Mouse (Mus musculus) forebrain, embryonic 12.5 days (tissue): ENCODE measurements at regions not wholly inside any gene's neighbourhood (a gene's known extent, or its start where the extent isn't known, plus 50 kb on each side); places are given as distances from the start of the nearest gene placed in this dataset.

Experiments used
- ATAC-seq: fragments of 200-750 bp; cut with Nextera tagmentation; 2 replicates; pipeline ENCODE4 v1.8.0; 2017; ENCODE audit warnings: moderate TSS enrichment; ENCODE audit not compliant: low FRiP score
- H3K27ac ChIP-seq: fragments of 300-500 bp; sonication (generic); 2 replicates; pipeline ENCODE4 v1.5.1; 2016; ENCODE audit warnings: mild to moderate bottlenecking
- H3K27me3 ChIP-seq: fragments of 300-500 bp; sonication (generic); 2 replicates; pipeline ENCODE4 v1.6.1; 2016; ENCODE audit warnings: mild to moderate bottlenecking
- H3K36me3 ChIP-seq: fragments of 300-500 bp; sonication (generic); replicated peaks from 2 replicates; pipeline ENCODE4 v1.6.1; 2016; ENCODE audit warnings: mild to moderate bottlenecking
- H3K4me1 ChIP-seq: fragments of 300-500 bp; sonication (generic); 2 replicates; pipeline ENCODE4 v1.6.1; 2016
- H3K4me2 ChIP-seq: fragments of 300-500 bp; sonication (generic); 2 replicates; pipeline ENCODE4 v1.6.1; 2016; ENCODE audit warnings: mild to moderate bottlenecking, moderate library complexity
- H3K4me3 ChIP-seq: fragments of 300-500 bp; sonication (generic); replicated peaks from 2 replicates; pipeline ENCODE4 v1.5.1; 2016; ENCODE audit warnings: mild to moderate bottlenecking
- H3K9ac ChIP-seq: fragments of 300-500 bp; sonication (generic); 2 replicates; pipeline ENCODE4 v1.6.1; 2016; ENCODE audit warnings: mild to moderate bottlenecking
- H3K9me3 ChIP-seq: fragments of 300-500 bp; sonication (generic); 2 replicates; pipeline ENCODE4 v1.6.1; 2016
- WGBS: fragments of 180-500 bp; shearing (Covaris S2); methylation state at CpG from one replicate; pipeline ENCODE4 v1.1.7; 2016; 5-methylcytosine and 5-hydroxymethylcytosine counted together

DNA sequence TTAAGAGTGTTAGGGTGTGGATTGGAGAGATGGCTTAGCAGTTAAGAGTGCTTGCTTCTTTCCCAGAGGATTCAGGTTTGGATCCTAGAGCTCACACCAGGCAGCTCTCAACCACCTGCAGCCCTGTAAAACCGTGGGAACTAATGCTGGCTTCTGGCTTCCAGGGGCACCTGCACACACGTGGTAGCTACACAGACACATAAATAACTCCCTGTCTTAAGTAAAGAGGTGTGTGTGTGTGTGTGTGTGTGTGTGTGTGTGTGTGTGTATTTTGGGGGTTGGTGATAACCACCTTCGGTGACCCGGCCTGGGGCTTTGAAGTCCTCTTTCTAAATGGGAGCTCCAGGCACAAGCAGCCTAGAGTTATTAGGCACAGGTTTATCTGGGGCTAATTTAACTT is 72.5 kb upstream of the Haao start:
- H3K27me3 ChIP-seq = no peaks in the 10 kb centered on the region; the same call in 1 of the 2 replicates
- H3K4me3 ChIP-seq = no peak overlapping the region
- H3K27ac ChIP-seq = no peak overlapping the region
- no peaks in the 10 kb centered on the region for H3K36me3 ChIP-seq
- H3K4me1 ChIP-seq = peaks cover 8% of the 10 kb centered on the region; the same call in 1 of the 2 replicates
- no peak for ATAC-seq
- WGBS = 51% methylated on average over 4 of the region's 4 CpGs
- no peaks in the 10 kb centered on the region for H3K9me3 ChIP-seq
- H3K4me2 ChIP-seq = no peak overlapping the region
- no peak overlapping the region for H3K9ac ChIP-seq

DNA sequence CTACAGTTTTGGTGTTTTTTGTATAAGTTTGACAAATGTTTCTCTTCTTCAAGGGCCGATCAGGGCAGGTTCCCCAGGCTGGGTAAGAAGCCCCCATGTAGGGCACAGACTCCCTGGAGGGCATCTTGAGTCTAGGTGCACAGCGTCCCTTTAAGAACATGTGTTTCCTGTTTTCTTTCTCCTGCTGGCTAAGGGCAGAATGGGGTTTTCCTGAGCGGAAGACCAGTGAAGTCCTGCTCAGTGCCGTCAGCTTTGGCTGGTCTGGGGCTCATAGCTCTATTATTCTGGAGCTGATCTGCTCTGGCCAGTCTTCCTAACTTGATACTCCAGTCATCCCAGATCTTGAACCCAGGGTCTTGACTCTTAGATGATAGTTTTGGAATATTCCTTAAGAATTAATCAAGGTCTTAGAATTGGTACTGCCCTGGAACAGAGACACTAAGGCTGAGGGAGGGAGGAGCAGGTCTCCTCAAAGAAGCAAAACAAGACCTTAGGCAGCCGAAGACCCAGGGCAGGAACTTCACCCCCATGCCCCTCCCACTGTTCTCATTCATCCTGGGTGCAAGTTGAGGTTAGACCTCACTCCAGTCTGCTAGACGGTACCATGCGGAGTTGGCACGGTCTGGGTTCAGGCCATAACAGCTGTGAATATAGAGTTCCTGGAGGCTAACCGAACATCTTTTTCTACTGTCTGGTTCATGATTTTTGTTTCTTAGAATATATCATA is 70.8 kb upstream of the Haao start:
- ATAC-seq = no peak
- WGBS = 76% methylated on average over 9 of the region's 9 CpGs
- H3K4me2 ChIP-seq = no peak overlapping the region
- no peak overlapping the region for H3K27ac ChIP-seq
- peaks cover 8% of the 10 kb centered on the region; the same call in 1 of the 2 replicates for H3K4me1 ChIP-seq
- no peaks in the 10 kb centered on the region for H3K36me3 ChIP-seq
- H3K27me3 ChIP-seq = no peaks in the 10 kb centered on the region; the same call in 1 of the 2 replicates
- H3K9me3 ChIP-seq = no peaks in the 10 kb centered on the region
- no peak overlapping the region for H3K9ac ChIP-seq
- no peak overlapping the region for H3K4me3 ChIP-seq

DNA sequence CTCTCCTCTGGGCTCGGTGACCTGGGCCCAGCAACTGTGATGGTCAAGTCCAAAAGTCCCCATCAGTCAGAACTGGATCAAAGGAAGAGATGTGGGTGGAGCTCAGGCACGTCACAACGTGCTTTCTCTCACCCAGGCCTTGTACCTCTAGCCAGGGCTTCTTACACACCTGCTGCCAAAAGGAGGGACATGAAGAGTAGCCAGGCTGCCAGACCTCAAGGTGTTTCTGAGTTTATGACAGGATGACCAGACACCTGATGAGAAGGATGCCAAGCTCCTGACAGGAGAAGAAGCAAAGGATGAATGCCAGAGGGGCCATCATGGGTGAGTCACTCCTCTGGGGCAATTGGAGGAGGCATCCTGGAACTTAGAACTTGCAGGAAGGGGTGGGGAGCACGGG is 70.0 kb upstream of the Haao start:
- 84% methylated on average over 4 of the region's 4 CpGs for WGBS
- H3K4me2 ChIP-seq = no peak overlapping the region
- peaks cover 8% of the 10 kb centered on the region; the same call in 1 of the 2 replicates for H3K4me1 ChIP-seq
- H3K27me3 ChIP-seq = no peaks in the 10 kb centered on the region
- H3K36me3 ChIP-seq = no peaks in the 10 kb centered on the region
- no peak overlapping the region for H3K4me3 ChIP-seq
- H3K27ac ChIP-seq = no peak overlapping the region
- H3K9me3 ChIP-seq = no peaks in the 10 kb centered on the region
- ATAC-seq = no peak
- H3K9ac ChIP-seq = no peak overlapping the region

DNA sequence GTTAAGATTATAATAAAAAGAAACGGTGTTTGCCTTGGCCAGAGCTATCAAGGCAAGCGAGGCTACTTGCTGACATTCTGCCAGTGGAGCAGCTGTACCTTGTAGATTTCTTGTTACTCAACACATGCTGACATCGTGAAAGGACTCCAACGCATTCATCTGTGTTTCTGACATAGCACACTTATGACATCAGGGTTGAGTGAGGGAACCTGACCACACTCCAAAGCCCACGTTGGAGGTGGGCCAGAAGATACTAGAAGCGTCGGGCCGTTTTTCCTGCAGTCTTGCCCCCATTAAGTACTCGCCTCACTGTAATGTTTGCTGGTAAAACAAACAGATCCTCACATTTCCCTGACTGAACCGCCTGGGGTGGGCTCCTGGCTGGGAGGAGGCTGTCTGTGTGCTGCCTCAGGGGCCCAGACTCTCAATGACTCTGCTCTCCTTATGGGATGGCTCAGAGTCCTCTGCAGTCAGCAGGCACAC is 69.0 kb upstream of the Haao start:
- no peak for ATAC-seq
- WGBS = 69% methylated on average over 10 of the region's 10 CpGs
- H3K4me3 ChIP-seq = no peak overlapping the region
- H3K27me3 ChIP-seq = no peaks in the 10 kb centered on the region
- H3K36me3 ChIP-seq = no peaks in the 10 kb centered on the region
- no peaks in the 10 kb centered on the region for H3K9me3 ChIP-seq
- peaks cover 8% of the 10 kb centered on the region; the same call in 1 of the 2 replicates for H3K4me1 ChIP-seq
- no peak overlapping the region for H3K27ac ChIP-seq
- no peak overlapping the region for H3K9ac ChIP-seq
- no peak overlapping the region for H3K4me2 ChIP-seq

DNA sequence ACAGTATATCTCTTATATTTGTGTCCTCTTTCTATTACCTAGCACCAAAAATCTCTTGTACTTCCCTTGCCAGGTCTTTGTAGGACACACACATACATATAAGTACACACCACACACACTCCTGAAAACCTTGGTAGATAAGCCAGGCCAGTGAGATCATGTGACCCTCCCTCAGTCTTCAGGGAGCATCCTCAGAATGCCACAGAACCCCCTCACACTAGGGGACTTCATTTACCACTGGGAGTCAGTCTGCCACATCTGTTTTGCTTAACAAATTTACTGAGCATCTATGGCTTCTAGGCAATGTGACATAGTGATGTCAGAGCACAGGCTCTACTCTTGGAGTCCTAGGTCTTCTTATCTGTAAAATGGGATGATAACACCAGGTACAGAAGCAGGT is 67.3 kb upstream of the Haao start:
- no peaks in the 10 kb centered on the region for H3K4me1 ChIP-seq
- H3K27ac ChIP-seq = no peak overlapping the region
- H3K27me3 ChIP-seq = no peaks in the 10 kb centered on the region
- no peaks in the 10 kb centered on the region for H3K9me3 ChIP-seq
- H3K4me3 ChIP-seq = no peak overlapping the region
- ATAC-seq = no peak
- no peak overlapping the region for H3K4me2 ChIP-seq
- no peak overlapping the region for H3K9ac ChIP-seq
- no peaks in the 10 kb centered on the region for H3K36me3 ChIP-seq

DNA sequence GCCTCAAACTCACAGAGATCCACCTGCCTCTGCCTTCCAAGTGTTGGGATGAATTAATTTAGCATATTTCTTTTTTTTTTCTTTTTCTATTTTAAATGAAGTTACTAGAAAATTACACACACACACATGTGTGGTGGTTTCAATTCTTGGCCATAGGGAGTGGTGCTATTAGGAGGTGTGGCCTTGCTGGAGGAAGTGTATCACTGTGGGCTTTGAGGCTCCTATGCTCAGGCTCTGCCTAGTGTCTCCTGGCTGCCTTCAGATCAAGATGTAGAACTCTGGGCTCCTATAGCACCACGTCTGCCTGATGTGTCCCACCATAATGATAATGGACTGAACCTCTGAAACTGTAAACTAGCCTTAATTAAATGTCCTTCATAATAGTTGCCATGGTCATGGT is 66.8 kb upstream of the Haao start:
- ATAC-seq = no peak
- Histone ChIP-seq H3K27ac (no peak overlapping the region), H3K36me3 (no peaks in the 10 kb centered on the region), H3K27me3 (no peaks in the 10 kb centered on the region), H3K4me1 (peaks cover 3% of the 10 kb centered on the region; the same call in 1 of the 2 replicates), H3K9ac (no peak overlapping the region), H3K9me3 (no peaks in the 10 kb centered on the region), H3K4me2 (no peak overlapping the region), H3K4me3 (no peak overlapping the region)
- WGBS = 79% methylated on average over 1 of the region's 1 CpGs

DNA sequence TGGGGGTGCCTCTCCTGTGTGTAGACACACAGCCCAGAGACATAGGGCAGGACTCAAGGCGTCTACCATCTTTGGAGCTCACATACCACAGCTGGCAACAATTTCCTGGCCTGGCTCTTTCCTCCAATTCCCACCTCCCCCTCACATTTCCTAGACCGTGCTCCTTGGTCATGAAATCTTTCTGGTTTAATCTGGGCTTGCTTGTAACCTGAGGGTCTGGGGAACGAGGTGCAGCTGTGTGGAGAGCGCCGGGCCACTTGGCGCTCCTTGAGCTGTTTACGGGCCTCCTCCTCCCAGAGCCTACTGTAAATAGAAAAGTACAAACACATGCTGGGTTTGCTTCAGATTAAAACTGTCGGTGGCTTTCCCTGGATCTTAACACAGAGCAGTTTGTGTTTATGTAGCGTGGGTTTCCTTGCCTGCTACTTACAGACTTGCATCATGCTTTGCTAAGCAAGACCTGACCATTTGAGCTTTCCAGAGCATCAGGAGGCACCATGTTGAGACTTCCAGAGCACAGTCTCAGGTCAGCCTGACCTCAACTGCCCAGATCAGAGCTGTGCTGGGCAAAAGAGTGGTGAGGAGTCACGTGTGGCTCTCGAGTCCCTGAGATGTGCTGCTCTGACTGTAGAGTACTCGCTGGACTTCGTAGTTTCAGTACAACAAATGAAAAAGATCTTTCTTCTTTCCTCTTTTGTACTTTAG is 66.1 kb upstream of the Haao start:
- Histone ChIP-seq H3K27ac (no peak overlapping the region), H3K9ac (no peak overlapping the region), H3K27me3 (no peaks in the 10 kb centered on the region), H3K4me1 (peaks cover 7% of the 10 kb centered on the region; the same call in 1 of the 2 replicates), H3K36me3 (no peaks in the 10 kb centered on the region), H3K9me3 (no peaks in the 10 kb centered on the region), H3K4me3 (no peak overlapping the region), H3K4me2 (no peak overlapping the region)
- no peak for ATAC-seq
- WGBS = 77% methylated on average over 13 of the region's 13 CpGs

DNA sequence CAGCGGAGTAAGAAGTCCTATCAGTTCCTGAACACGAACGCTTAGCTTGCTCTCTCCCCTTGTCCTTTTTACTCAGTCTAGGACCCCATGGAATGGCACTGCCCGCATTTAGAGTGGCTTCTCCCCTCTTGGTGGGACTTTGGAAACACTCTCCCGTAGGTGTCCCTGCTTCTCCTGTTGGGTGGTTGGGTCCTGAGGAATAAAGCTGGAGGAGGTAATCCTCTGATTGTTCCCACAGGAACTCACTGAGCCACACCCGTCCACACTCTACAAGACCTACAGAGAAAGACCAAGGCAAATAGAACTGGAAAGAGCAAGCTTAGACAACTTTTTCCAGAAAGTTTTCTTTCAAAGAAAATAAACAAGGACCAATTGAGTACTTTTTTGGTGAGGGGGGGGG is 64.7 kb upstream of the Haao start:
- H3K4me3 ChIP-seq = no peak overlapping the region
- no peak overlapping the region for H3K27ac ChIP-seq
- no peaks in the 10 kb centered on the region for H3K36me3 ChIP-seq
- no peak overlapping the region for H3K9ac ChIP-seq
- ATAC-seq = no peak
- H3K9me3 ChIP-seq = no peaks in the 10 kb centered on the region
- 88% methylated on average over 6 of the region's 6 CpGs for WGBS
- H3K4me1 ChIP-seq = peaks cover 7% of the 10 kb centered on the region; the same call in 1 of the 2 replicates
- no peak overlapping the region for H3K4me2 ChIP-seq
- H3K27me3 ChIP-seq = no peaks in the 10 kb centered on the region

DNA sequence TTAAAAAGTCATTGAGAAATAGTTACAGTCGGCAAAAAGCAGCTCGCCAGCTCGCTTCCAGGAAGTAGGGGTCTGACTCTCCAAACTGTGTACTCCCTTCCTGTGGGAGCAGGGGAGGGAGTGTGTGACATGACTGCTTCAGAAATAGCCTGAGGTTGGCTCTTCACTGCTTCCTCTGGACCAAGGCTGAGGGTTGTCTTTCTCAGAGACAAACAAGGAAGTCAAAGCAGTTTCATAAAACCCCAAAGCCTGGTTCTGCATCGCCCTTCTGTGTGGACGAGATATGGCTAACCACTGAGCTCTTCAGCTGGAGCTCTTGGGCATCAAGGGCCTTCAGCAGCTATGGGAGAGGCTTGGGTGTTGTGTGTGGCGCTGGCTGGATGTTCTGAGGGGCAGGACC is 61.0 kb upstream of the Haao start:
- H3K9me3 ChIP-seq = no peaks in the 10 kb centered on the region
- H3K36me3 ChIP-seq = no peaks in the 10 kb centered on the region
- peaks cover 7% of the 10 kb centered on the region; the same call in 1 of the 2 replicates for H3K4me1 ChIP-seq
- 83% methylated on average over 6 of the region's 6 CpGs for WGBS
- no peak overlapping the region for H3K4me2 ChIP-seq
- no peak overlapping the region for H3K9ac ChIP-seq
- no peaks in the 10 kb centered on the region for H3K27me3 ChIP-seq
- no peak overlapping the region for H3K27ac ChIP-seq
- H3K4me3 ChIP-seq = no peak overlapping the region
- ATAC-seq = no peak

DNA sequence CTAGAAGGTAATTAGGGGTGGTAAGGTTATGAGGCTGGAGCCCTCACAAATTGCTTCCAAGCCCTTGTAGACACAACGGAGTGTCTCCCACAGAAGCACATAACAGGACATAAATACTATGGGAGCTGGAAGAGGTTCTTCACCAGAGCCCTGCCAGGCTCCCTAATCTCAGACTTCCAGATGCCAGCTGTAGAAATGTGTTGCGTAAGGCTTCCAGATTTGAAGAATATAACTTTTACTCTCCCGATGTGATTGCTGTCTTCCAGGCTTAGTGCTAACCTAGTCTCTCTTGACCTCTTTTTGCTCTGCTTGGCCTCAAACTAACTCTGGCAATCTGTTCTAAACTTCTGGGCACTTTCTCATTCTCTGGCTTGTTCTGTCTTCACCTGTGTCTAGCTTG is 59.8 kb upstream of the Haao start:
- Histone ChIP-seq H3K36me3 (no peaks in the 10 kb centered on the region), H3K9ac (no peak overlapping the region), H3K27ac (no peak overlapping the region), H3K4me3 (no peak overlapping the region), H3K4me2 (no peak overlapping the region), H3K27me3 (peaks cover under 1% of the 10 kb centered on the region; the same call in 1 of the 2 replicates), H3K4me1 (peaks cover 7% of the 10 kb centered on the region; the same call in 1 of the 2 replicates), H3K9me3 (no peaks in the 10 kb centered on the region)
- no peak for ATAC-seq
- WGBS = 93% methylated on average over 3 of the region's 3 CpGs

DNA sequence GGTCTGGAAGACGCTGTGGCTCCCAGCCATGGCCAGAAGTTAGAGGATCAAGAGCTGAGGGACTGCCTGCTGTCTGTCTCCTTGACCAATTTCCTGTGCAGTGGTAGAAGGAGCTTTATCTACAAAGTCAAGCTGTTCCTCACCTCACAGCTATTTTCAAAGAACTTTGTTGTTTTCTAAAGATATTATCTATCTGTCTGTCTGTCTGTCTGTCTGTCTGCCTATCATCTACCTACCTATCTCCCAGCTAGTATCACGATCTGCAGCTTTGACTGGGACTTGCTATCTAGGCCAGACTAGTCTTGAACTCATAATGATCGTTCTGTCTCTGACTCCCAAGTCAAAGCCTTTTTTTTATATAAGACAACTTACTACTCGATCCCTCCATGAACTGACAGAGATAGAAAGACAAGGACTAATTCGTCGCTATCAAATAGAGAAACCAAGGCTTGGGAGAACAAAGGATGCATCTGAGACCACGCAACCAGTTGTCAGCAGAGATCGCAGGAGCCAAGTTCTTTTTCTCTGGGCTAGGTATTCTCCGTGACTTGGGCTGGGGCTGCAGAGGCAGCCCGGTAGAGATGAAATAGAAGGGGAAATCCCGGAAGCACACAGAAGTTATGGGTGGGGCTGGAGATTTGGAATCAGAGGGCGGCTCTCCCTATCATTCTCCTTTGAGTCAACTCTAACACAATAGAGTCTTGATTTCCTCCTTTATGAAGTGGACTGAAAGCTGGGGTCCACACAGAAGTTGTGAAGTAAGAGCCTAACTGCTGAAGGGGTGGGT is 59.2 kb upstream of the Haao start:
- ATAC-seq = no peak
- Histone ChIP-seq H3K4me1 (peaks cover 7% of the 10 kb centered on the region; the same call in 1 of the 2 replicates), H3K27me3 (peaks cover 2% of the 10 kb centered on the region), H3K4me3 (no peak overlapping the region), H3K9me3 (no peaks in the 10 kb centered on the region), H3K4me2 (no peak overlapping the region), H3K36me3 (no peaks in the 10 kb centered on the region), H3K9ac (no peak overlapping the region), H3K27ac (no peak overlapping the region)
- 91% methylated on average over 12 of the region's 12 CpGs for WGBS

DNA sequence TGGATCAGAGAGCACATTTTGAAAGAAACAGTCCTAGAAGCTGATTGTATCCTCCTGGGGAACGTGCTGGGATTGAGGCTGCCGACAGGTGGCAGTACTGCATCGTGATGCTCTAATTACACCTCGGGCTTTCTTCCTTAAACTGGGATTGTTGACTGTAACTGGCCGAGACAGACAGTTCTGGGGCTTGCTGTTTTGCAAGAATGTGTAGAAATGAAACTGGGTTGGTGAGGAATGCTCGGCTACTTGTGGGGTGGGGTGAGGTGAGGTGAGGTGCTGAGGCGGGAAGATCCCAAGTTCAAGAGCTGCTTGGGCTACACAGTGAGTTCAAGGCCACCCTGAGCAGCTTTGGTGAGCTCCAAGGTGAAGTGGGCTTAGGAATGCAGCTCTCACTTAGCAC is 55.7 kb upstream of the Haao start:
- no peaks in the 10 kb centered on the region for H3K36me3 ChIP-seq
- WGBS = 7% methylated on average over 7 of the region's 7 CpGs
- H3K27ac ChIP-seq = no peak overlapping the region
- H3K27me3 ChIP-seq = peaks cover 2% of the 10 kb centered on the region
- H3K4me3 ChIP-seq = no peak overlapping the region
- no peak overlapping the region for H3K4me2 ChIP-seq
- H3K9me3 ChIP-seq = no peaks in the 10 kb centered on the region
- ATAC-seq = peak; percentile 76
- no peaks in the 10 kb centered on the region for H3K4me1 ChIP-seq
- H3K9ac ChIP-seq = no peak overlapping the region
